Mouse (Mus musculus) testis, postnatal 14 days (tissue): ENCODE measurements around the gene Cep83.
"Not testable (repeated sequence)": the region's sequence is repeated elsewhere in the genome, so short reads cannot be mapped to it uniquely, and the experiment has no call there.

Source experiments
- DNase-seq: peaks from one replicate; pipeline ENCODE4 v3.0.0; 2021; ENCODE audit warnings: low spot score

The Cep83 gene

DNA sequence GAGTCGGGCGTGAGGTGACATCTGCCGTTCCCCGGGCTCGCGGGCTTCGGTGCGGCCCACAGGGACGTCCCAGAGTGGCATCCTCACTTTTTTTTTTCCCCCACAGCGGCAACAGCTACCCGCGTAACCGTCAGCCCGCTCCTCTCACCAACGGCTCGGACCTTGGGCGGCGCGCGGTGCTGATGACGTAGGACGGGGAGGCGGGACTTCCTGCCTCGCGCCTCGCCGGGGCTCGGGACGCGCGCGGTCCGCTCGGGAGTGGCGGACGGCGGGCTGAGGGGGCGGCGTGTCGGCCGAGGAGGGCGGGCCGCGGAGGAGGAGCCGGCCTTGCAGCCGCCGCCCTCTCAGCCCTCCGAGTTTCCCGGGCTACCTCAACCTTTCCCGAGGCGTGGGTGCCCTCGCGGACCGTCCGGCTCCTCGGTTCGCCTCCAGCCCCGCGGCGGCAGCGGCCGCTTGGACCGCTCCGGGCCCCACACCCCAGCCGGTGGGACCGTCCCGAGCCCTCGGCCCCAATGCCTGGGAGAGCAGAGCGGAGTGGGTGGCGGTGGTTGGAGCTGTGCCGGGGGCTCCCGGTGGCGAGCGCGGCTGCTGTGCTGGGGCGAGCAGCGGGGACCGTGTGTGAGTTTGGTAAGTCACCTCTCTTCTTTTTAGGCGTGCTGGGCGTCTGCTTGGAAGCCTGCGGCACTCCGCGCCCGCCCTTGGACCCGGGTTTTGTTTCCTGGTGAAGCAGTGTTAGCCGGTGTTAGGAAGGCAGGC, at the start of gene Cep83:
Gene Cep83, plus strand, starts transcription at position 235 of the 756 bp plus-strand sequence.
- DNase-seq: peak; percentile 93

DNA sequence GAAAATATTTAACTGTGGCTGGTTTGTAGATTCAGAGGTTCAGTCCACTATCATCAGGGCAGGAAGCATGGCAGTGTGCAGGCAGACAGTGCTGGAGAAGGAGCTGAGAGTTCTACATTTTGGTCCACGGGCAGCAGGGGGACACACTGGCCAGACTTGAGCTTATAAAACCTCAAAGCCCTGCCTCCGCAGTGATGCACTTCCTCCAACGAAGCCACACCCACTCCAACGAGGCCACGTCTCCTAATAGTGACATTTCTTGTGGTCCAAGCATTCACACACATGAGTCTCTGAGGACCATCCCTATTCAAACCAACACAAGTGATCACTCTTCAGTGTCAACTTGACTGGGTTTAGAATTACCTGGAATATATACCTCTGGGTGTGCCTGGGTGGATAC, 49.2 kb upstream of the Cep83 start:
- DNase-seq: no peak

DNA sequence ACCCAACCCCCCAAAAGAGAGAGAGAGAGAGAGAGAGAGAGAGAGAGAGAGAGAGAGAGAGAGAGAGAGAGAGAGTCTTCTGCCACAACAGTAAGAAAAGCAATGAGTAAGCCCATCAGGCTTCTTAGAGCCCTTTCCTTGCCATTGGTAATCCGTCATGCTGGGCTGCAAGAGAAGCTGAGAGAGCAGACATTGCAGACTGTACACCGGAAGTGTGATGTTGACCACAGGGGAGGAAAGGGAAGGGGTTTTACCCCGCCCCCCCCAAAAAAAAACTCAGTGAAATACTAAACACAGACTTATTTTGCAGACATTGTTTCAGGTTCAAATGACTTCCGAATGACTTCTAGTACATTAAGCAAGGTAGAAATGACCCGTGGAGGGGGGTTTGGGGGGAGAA, 48.4 kb upstream of the Cep83 start:
- no peak for DNase-seq

DNA sequence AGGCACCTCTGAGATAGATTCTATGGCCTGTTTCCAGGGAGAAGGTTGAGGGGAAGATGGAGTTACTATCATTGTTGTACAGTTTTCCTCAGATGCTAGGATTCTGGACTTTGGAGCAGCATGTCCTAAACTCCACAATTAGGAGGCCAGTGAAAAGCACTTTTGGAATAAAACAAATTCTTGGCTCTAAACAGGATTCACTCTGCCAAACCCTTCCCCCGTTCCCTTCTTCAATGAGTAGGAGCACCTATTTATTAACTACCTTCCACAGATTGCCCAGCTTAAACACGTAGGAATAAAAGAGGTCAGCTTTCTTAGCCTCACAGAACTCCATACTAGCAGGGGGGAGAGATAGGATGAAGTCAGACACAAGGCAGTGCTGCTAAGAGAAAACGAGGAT, 24.4 kb upstream of the Cep83 start:
- no peak for DNase-seq

DNA sequence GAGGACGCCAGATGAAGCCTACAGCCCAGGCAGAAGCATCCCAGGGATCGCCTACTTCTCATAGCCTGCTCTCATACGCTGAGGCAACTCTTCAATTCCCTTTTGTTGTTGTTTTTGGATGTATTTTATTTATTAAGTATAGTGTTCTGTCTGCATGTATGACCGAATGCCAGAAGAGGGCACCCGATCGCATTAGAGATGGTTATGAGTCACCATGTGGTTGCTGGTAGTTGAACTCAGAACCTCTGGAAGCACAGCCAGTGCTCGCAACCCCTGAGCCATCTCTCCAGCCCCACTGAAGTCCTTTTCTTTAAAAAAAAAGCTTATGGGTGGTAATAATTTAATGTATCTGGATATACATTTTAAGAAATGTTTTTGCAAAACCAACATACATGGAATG, 24.0 kb upstream of the Cep83 start:
- DNase-seq: no peak

DNA sequence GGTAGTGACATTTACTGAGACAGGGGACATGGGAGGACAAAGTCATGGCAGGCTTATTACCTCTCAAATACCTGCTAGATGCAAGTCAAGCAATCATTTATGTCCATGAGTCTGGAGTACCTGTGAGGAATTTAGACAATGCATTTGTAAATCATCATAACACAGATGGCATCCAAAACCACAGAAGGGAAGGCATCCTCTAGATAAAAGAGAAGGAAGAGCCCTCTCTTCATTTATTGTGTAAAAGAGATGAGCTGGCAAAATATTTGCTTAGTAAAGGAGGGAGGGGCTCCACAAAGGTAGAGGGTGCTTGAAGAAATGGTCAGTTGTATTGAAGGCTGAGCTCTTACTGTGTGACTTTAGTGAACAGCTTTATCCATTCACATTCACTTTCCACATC, 20.3 kb upstream of the Cep83 start:
- no peak for DNase-seq

DNA sequence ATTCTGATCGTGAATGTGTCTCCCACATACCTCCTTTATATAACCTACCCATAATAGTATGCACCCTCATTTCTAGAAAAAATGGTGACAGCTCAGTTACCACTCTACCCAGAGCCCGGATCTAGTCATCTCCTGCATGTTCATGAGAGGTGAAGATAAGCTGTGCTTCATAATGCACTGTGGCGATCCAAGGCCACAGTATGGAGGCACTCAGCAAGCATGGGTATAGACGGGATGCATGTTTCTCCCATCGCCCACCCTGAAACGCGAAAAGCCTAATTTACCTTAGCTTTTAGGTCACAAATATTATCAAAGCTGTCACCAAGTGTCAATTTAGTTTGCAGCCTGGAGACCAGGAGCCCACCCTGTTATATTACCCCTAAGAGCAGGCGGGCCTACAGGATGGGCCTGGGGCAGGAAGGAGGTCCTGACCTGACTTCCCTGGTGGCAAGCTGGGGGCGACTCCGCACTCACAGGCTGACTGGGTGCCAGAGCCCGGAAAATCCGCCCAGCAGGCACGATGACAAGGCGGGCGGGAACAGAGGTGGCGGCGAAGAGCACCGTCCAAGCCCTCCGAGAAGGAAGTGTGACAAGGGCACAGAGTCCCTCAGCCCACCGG, 544 bp upstream of the Cep83 start:
- no peak for DNase-seq

DNA sequence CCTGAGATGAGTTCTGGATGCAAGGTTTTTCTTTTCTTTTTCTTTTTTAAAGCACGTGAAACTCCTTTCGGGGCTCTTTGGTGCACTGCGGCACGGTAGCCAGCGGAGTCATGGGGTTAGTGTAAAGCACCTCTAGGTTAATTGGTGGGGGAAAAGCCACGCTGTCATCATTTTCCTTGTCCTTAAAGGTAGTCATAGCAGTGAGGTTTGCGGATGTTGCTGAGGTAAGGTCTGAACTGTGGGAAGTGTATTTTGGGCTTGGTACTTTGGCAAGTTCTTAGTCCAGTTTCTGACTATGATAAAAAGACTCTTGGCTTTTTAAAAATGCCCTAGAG, 689 bp downstream of the Cep83 start:
- DNase-seq: no peak

DNA sequence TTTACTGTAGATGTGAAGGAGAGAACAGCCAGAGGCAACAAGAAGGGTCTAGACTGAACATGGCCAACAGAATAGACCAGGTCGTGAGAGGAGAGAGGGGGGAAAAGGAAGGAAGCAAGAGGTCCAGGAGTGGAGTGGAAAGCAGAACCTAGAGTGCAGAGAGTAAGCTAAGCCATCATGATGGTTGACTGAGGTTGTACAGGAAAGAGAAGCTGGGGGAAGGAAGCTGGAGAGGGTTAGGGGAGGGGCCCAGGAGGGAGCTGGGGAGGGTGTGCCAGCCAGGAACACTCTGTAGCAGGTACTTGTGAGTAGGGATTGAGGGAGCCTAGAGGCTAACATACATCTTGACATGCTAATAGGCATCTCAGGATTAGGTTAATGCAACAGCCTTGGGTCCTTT, 1.9 kb downstream of the Cep83 start:
- DNase-seq: no peak

DNA sequence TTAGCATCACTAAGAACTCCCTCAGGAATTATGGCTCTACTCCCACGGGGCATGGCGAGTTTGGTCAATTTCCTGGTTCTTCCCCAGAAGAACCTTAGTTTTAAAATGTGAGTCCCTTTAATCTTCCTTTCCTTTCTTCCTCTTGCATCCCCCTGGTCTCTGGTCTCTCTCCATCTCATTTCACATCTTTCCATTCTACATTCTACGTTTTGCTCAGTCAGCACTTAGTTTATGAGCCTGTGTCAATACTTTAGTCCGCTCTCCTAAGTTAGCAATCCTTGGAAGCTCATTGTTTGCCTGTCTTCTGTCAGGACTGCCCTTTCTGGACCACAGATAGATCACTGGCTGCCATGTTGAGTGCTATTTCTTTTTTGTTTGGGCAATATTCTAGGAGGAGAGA, 3.7 kb downstream of the Cep83 start:
- DNase-seq: no peak

DNA sequence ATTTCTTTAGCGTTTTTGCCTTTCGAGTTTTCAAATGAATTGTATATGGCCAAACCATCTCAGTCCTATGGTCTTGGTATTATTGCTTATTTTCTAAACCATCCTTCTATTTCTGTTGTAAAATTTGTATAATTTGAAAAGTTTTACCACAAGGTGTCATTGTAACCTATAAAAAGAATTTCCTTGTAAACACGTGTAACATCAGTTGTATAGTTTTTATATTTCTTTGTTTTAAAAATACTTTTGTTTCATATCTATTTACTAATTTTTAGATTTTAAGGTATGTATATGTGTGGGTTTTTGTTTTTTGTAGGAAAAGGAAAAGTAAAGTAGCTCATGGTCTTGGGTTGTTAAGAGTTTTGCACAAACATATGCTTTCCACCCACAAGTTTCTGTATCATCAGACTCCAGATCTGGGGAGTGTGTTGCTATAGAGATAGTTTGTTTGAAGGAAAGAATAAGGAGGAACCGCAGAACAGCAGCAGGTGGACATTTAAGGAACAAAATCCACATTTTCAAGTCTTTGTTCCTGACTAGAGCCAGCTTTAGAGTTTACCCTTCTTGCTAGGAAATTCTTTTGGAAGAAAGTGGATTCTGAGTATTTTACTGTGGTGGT, 17.3 kb downstream of the Cep83 start:
- no peak for DNase-seq

DNA sequence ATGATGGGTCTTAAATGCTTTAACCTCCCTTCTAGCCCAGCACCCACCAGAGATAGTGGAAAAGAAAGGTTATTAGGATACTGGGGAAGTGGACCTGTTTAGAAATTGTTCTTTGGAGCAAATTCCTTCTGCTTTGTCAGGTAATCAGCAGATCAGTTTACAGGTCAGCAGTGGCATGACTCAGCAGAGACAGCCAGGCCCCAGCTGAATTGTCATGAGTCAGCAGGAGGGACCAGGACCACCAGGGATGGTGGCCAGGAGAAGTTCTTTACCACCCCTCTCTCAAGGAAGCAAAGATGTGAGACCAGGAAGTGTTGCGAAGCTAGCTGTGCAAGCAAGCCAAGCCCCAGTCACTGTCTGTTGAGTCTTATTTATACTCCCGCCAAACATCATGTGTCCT, 18.2 kb downstream of the Cep83 start:
- DNase-seq: no peak

DNA sequence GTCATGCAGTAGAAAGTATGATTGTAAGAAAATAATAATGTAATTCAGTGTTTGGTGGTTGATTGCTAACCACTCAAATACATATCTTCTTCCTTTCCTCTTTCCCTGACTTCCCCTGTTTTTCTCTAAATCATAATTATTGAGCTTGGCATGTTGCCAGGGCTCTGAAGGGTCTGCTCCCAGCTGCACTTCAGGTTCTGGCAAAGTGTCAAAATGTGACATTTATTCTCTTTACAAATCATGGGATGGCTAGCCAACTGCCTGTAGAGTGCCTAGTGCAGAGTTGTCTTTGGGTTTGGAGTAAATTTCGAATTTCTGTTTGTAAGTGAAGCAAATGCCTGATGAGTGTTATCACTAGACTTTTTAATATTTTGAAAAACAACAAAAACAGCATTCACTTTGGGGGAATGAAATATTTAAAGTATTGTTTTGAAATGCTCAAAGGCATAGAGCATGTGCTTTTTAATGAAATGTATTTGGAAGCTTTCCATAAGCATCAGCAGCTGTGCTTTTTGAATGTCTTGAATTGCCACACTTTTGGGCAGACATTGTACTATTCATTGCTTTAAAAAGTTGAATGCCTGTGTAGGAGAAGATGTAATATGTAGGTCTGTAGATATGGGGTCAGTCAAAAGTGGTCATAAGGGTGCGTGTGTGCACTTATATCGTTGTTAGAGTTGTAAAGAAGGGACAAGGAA, 21.3 kb downstream of the Cep83 start:
- no peak for DNase-seq

DNA sequence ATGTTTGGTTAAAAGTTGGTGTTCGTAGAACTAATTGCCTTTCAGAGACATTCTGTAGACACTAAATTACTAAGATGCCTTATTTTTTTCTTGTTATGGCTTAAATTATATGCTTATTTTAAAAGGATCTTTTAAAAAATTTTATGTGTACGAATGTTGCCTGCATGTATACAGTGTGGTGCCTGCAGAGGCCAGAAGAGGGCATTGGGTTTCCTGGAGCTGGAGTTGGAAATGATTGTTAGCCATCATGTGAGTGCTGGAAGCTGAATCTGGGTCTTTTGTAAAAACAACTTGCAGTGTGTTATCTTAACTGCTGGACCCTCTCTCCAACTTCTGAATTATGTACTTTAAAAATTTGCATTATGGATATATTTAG, 21.9 kb downstream of the Cep83 start:
- DNase-seq: no peak

DNA sequence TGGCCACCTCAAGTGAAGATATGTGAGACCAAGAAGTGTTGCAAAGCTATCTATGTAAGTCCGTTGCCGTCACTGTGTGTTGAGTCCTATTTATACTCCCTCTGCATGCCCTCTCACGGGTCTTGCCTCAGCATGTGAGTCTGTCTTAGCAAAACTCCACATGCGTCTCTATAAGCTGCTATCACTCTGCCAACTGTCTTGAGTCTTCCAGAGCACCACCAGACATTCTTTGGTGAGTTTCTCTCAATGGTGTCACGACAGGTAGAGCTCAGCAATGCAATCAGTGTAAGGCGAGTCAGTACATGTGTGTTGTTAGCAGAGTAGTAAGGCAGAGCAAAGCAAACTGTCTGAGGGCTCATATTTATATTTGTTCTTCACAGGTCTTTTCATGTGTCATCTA, 31.8 kb downstream of the Cep83 start:
- no peak for DNase-seq

DNA sequence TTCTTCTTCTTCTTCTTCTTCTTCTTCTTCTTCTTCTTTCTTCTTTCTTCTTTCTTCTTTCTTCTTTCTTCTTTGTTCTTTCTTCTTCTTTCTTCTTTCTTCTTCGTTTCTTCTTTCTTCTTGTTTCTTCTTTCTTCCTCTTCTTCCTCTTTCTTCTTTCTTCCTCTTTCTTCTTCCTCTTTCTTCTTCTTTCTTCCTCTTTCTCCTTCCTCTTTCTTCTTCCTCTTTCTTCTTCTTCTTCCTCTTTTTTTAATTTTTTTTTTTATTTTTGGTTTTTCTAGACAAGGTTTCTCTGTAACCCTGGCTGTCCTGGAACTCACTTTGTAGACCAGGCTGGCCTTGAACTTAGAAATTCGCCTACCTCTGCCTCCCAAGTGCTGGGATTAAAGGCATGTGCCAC, 39.6 kb downstream of the Cep83 start:
- DNase-seq: not testable (repeated sequence)

DNA sequence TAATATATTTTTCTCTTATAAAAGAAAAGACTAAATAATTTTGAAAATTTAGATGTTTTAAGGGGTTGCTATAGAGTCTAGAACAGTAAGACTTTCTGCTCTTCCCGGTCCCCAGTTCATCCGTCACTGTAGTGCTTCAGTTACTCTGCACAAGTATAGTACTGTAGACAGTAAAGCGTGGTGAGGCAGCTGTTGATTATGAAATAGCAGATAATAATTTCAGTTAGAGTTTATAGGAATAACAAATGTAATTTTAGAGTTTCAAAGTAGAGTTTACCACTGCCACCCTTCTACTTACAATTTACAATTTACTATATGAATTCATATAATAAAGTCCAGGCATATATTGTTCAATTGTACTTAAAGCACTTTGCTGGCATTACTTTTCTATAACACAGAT, 42.0 kb downstream of the Cep83 start:
- DNase-seq: no peak

DNA sequence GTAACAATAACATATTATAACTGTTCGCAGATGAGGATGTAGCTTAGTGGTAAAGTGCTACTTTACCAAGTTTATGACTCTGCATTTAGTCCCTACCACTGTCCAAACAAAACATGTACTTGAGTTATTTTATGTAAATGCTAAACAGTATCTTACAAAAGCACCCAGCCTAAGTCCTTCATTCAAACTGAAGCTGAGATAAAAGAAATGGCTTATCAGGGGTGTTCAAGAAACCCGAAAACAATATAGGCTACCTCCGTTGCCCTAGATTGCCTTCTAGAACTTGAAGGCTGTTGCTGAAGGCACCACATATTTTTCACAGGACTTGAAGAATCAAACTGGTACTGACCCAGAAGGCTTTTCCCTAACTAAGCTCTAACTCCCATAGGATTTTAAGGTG, 46.4 kb downstream of the Cep83 start:
- DNase-seq: no peak

DNA sequence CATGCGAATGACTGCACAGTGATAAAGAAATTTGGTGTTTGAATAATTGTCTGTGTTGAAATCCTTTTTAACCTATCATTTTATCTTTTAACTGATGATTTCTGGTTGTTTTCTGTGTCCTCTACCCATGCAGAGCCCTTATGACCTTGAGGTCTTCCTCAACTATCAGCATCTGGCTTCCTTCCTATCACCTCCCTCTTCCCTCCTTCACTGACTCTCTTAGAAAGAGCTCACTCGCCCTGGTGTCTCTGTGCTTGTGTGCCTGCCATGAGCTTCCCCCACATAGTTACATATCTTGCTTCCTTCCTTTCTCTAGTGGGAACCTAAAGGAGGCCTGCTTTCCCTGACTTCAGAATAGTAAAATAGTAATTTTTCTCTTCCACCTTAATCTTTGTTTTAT, 51.8 kb downstream of the Cep83 start:
- no peak for DNase-seq

DNA sequence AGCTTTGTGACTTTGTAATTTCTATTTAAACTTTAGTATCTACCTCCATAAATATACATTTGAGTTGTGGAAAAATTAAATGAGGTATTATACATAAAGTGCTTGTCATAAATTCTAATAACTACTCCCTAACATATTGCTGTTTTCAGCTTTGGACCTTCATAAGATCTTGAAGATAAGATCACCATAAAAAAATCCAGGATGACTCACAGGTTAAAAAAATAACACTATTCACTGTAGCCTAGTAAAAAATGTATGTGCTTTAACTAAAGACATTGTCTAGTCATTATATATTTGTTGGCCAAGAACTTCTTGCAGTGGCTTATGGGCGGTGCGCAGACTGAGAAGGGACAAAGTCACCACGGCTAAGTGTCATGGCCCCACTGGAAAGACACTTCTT, 53.0 kb downstream of the Cep83 start:
- DNase-seq: no peak

DNA sequence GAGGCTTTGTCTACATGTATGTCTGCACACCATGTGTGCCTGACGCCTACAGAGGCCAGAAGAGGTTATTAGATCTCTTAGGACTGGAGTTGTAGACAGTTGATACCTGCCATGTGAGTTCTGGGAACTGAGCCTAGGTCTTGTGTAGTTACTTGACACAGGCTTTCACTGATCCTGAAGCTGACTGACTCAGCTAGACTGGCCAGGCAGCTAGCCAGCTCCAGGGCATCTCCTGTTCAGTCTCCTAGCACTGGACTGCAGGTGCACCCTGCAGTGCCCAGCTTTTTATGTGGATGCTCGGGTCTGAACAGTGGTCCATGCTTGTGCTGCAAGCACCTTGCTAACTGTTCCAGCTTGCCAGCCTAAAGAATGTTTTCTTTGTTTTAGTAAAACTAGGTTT, 58.6 kb downstream of the Cep83 start:
- no peak for DNase-seq

DNA sequence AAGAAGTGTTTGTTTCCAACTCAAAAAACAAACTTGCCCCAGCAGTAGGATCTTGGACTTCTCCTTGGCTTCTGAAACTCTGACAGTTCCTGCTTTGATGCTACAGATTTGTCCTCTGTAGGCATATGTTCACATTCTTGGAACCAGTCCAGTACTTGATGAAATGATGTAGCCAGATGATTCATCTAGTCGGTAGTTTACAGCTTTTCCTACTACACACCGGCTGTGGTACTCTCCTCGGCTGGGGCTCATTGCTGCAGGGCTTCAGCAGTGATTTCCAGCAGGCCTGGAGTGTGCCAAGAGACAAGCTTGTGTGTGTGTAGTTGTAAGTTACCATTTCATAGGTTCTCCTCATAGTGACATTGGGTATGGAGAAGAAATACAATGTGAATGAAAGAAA, 83.0 kb downstream of the Cep83 start:
- no peak for DNase-seq

DNA sequence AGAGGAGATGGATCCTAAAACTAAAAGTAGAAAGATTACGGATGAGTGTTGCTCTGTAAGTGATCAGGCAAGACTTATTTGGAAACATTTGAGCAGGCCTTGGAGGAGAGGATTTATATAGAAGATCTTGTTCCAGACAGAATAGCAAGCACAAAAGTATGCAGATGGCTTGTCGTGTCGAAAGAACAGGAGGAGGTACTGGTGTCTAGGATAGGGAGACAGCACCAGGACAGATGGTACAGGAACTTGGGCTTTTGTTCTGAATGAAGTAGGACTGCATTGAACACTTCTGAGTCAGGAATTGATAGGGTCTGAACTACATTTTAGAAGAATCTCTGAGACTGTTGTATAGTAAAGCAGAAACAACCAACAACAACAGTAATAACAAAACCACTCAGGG, 89.1 kb downstream of the Cep83 start:
- DNase-seq: no peak
